Mouse (Mus musculus) hindbrain, embryonic 10.5 days (tissue): Measurements from ENCODE around the gene Ap5b1. TPM values are rescaled to one million over a fixed set of nuclear protein-coding genes. Genes with fewer than 3 reads are reported as not detected.

ENCODE experiments used
- DNase-seq: peaks from one replicate; pipeline ENCODE4 v3.0.0-alpha.2; 2017; ENCODE audit warnings: low spot score
- H3K27ac ChIP-seq: fragments of 300-500 bp; sonication (generic); 2 replicates; pipeline ENCODE4 v1.5.1; 2016; ENCODE audit warnings: mild to moderate bottlenecking, moderate library complexity
- H3K27me3 ChIP-seq: fragments of 300-500 bp; sonication (generic); 2 replicates; pipeline ENCODE4 v1.6.1; 2016; ENCODE audit warnings: mild to moderate bottlenecking; ENCODE audit not compliant: poor library complexity, insufficient read depth, severe bottlenecking
- H3K36me3 ChIP-seq: fragments of 300-500 bp; sonication (generic); 2 replicates; pipeline ENCODE4 v1.6.1; 2016; ENCODE audit warnings: mild to moderate bottlenecking, moderate library complexity
- H3K4me1 ChIP-seq: fragments of 300-500 bp; sonication (generic); replicated peaks from 2 replicates; pipeline ENCODE4 v1.6.1; 2016; ENCODE audit warnings: mild to moderate bottlenecking
- H3K4me3 ChIP-seq: fragments of 300-500 bp; sonication (generic); 2 replicates; pipeline ENCODE4 v1.5.1; 2016; ENCODE audit warnings: mild to moderate bottlenecking, moderate library complexity
- H3K9me3 ChIP-seq: fragments of 300-500 bp; sonication (generic); 2 replicates; pipeline ENCODE4 v1.6.1; 2016; ENCODE audit warnings: mild to moderate bottlenecking, moderate library complexity
- WGBS: fragments of 180-500 bp; shearing (Covaris S2); methylation state at CpG from one replicate; pipeline ENCODE4 v1.1.7; 2016; 5-methylcytosine and 5-hydroxymethylcytosine counted together
- polyA plus RNA-seq: library from polyadenylated mRNA; unstranded; fragments of >200 nt; fragmentation: Nextera tagmentation; extraction: Ambion mirVana; gene quantifications from 2 replicates; pipeline ENCODE4 v1.2.1, GENCODE M21; 2016

The Ap5b1 gene
- 1.6 and 2.6 TPM in 2 replicates for polyA plus RNA-seq

DNA sequence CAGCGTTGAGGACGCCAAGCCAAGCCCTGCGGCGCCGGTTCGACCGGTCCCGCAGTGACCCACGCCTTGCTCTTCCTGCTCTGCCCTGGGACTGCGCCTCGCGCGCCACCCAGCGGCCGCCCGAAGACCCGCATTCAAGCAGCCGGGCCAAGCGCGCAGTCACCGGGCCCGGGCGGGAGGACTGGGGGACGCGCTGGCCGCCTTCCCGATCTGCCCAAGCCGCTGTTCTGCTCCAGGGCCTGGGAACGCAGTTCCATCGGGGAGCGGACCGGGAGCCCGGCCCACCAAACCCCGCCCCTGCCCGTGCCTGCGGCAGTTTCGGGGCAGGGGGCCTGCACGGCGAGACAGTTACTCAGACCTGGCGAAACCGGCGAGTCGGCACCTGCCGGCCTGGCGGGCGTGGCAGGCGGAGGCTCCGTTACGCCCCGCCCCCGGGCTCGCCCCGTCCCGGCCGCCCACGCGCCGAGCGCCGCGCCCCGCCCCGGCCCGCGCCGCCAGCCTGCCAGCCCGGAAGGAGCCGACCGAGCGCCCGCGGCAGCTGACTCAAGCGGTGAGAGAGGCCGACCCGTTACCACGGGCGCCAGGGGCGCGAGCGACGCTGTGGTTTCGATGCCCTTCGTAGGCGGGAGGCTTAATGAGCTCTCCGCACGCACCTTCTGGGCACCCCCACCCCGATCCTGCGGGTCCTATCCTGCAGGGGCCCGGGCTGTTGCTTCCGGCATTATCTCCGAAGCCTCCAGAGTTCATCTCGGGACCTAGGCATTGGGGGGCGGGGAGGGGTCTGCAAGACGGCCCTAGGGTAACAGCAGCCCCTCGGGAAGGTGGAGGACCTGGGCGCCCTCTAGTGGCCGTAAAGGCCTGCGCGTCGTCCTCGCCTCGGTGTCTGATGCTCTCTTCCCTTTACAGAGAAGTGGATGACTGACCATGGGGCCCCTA, at the start of gene Ap5b1:
TSS of gene Ap5b1 (plus strand) at position 492 of the 936 bp plus-strand sequence.
- peaks cover 66% of the 10 kb centered on the region for H3K27me3 ChIP-seq
- peak; percentile 93 for DNase-seq
- H3K4me3 ChIP-seq, result peak within 1 kb of the TSS; percentile 81
- peaks cover 12% of the 10 kb centered on the region; the same call in 1 of the 2 replicates for H3K36me3 ChIP-seq
- H3K4me1 ChIP-seq, result peaks cover 38% of the 10 kb centered on the region
- WGBS, result under 1% methylated on average over 102 of the region's 102 CpGs
- peak within 1 kb of the TSS; percentile 92 for H3K27ac ChIP-seq
- no peaks in the 10 kb centered on the region for H3K9me3 ChIP-seq

DNA sequence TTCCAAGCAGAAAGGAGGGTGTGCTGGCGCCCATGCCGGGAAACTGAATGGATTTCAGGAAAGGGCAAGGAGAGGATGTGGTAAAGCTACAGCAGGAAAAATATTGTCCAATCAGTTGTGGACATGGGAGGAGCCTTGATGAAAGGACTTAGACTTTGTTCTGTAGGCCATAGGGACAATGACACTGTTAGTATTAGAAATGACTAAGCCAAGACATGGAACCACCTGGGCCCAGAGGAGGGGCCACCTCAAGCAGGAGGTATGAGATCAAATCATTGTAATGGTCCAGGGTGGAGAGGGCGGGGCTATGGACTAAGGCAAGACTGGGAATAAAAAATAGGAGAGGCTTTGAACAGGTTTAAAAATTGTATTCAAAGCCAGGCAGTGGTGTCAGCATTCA, 49.1 kb upstream of the Ap5b1 start:
- WGBS, result 87% methylated on average over 3 of the region's 3 CpGs
- DNase-seq, result no peak
- no peaks in the 10 kb centered on the region for H3K9me3 ChIP-seq
- H3K36me3 ChIP-seq, result no peaks in the 10 kb centered on the region
- no peaks in the 10 kb centered on the region for H3K27me3 ChIP-seq
- peaks cover 12% of the 10 kb centered on the region for H3K4me1 ChIP-seq
- H3K27ac ChIP-seq, result no peak overlapping the region
- H3K4me3 ChIP-seq, result no peak overlapping the region

DNA sequence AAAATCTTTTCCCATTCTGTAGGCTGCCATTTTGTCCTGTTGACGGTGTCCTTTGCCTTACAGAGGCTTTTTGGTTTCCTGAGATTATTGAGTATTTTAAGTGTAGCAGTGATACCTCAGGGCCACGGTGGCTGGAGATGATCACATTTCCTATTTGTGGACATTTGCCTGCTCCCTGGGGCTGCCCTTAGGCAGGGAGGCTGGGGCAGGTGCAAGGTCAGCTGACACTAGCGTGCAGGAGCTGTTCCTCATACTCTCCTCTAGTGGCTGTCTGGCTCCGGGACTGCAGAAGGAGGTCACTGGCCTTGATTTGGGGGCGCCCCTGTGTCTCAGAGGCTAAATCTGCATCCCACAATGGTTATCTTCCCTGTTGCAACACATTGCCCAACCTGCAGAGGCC, 42.6 kb upstream of the Ap5b1 start:
- 70% methylated on average over 5 of the region's 5 CpGs for WGBS
- Histone ChIP-seq H3K36me3 (no peaks in the 10 kb centered on the region), H3K4me1 (peaks cover 18% of the 10 kb centered on the region), H3K27me3 (peaks cover 12% of the 10 kb centered on the region; the same call in 1 of the 2 replicates), H3K9me3 (no peaks in the 10 kb centered on the region), H3K4me3 (no peak overlapping the region), H3K27ac (no peak overlapping the region)
- no peak for DNase-seq

DNA sequence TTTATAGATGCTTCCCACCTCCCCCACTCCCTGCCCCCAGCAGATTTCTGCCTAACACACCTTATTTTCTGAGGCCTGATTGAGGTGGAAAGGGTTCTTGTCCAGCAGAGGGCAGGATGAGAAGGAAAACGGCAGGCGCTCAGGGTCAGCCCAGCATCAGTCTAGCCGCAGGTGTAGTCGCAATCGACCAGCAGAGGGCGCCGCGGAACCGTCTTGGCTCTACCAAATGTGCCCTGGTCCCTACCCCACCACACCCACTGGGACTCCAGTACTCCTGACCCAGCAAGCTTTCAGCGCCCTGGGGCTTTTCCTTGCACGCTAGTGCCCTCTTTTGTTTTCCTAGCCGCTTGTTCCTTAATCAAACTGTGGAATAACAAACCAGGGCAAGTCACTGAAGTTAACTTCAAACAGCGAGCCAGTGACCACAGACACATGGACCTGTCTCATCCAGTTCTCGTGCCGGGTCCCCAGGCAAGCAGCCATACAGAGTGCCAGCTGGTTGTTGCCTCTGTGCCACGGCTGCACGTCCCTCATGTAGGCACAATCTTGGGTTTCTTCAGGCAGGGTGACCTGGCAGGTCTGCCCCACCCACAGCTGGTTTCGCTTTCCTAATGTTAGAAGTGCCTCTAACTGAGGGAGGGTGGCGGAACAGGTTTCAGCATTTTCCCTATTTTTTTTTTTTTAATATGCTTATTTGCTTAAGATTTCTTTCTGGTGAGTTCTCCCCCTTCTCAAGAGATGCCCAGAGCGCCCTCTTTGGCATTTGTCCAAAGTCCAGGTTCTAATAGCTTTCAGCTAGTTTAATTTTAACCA, 38.3 kb upstream of the Ap5b1 start:
- Histone ChIP-seq H3K36me3 (no peaks in the 10 kb centered on the region), H3K4me3 (peak overlapping the region; percentile 32), H3K9me3 (no peaks in the 10 kb centered on the region), H3K27me3 (peaks cover 53% of the 10 kb centered on the region), H3K27ac (peak overlapping the region; percentile 47), H3K4me1 (peaks cover 28% of the 10 kb centered on the region)
- peak; percentile 95 for DNase-seq
- WGBS, result 13% methylated on average over 20 of the region's 20 CpGs

DNA sequence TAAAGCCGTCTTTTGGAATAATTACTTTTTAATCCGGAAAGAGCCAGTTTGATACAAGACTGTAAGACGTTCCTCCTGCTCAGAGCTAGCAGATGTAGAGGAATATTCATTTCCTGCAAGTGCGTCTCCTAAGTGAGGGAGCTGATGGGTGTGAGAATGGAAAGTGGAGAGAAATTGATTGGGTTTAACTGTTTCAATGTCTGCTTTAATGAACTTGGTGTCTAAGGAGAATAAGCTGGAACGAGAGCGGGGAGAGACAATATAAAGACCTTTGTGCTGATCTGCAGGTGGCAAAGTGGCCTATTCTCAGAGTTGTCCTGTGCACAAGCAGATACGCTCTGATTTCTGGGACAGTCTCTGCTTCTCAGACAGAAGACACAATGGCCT, 37.7 kb upstream of the Ap5b1 start:
- WGBS, result 33% methylated on average over 7 of the region's 7 CpGs
- no peaks in the 10 kb centered on the region for H3K9me3 ChIP-seq
- H3K4me1 ChIP-seq, result peaks cover 28% of the 10 kb centered on the region
- H3K36me3 ChIP-seq, result no peaks in the 10 kb centered on the region
- peak; percentile 17 for DNase-seq
- H3K27ac ChIP-seq, result no peak overlapping the region
- H3K4me3 ChIP-seq, result no peak overlapping the region
- peaks cover 53% of the 10 kb centered on the region for H3K27me3 ChIP-seq

DNA sequence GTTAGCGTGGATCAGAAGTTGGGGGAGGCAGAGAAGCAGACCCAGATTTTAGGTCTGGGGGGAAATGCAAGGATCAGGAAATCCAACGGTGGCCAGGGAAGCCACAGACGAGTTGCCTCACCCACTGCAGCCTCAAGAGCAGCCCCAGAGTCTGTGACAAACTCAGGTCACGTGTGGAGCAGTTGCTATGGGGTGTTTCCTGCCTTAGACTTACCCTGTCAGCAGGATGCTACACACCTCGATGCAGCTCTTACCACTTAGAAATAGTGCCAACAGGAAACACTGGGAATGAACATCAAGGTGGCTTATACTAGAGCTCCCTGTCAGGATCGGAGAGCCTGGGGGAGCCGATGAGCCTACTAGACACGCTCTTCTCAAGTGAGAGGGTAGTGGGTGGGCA, 35.3 kb upstream of the Ap5b1 start:
- no peak for DNase-seq
- whole genome bisulfite sequencing, result 75% methylated on average over 8 of the region's 8 CpGs
- no peak overlapping the region for H3K4me3 ChIP-seq

DNA sequence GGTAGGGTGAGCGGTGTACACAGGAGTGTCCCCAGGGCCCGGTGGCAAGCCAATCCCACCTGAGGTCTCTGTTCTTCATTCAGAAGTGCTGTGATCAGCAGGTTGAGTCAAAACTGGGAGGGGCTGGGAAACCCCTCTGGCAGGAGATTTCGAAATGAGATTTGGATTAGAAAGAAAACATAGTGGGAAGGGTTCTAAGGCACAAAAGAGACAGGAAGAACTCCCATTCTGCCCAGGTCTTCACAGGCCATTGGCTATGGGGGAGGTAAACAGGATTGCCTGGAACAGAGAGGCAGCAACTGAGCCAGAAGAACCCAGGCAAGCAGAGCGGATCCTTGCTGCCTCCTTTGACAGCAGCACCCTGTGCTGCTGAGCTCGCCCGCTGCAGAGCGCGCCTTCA, 29.0 kb upstream of the Ap5b1 start:
- Histone ChIP-seq H3K4me1 (no peaks in the 10 kb centered on the region), H3K4me3 (no peak overlapping the region), H3K9me3 (no peaks in the 10 kb centered on the region), H3K36me3 (no peaks in the 10 kb centered on the region), H3K27ac (no peak overlapping the region), H3K27me3 (peaks cover 33% of the 10 kb centered on the region; the same call in 1 of the 2 replicates)
- WGBS, result 67% methylated on average over 8 of the region's 8 CpGs
- DNase-seq, result no peak

More for the DNA sequence above, 35.3 kb upstream of the Ap5b1 start:
- Histone ChIP-seq H3K27ac (no peak overlapping the region), H3K4me1 (peaks cover 23% of the 10 kb centered on the region), H3K9me3 (no peaks in the 10 kb centered on the region), H3K27me3 (peaks cover 58% of the 10 kb centered on the region), H3K36me3 (no peaks in the 10 kb centered on the region)

DNA sequence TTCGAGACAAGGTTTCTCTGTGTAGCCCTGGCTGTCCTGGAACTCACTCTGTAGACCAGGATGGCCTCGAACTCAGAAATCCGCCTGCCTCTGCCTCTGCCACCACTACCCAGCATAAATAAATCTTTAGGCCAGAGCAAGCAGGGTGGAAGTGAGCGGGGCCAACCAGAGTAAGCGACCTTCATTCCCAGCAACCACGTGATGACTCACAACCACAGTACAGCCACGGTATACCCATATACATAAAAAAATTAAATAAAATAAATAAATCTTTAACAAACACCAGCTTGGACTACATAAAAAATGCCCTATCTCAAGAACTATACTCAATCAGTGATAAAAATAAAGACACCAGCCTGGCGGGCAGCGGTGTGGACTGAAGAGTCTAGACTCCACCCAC, 24.5 kb upstream of the Ap5b1 start:
- DNase-seq, result no peak
- Histone ChIP-seq H3K4me3 (no peak overlapping the region), H3K9me3 (no peaks in the 10 kb centered on the region), H3K36me3 (no peaks in the 10 kb centered on the region), H3K27me3 (peaks cover 15% of the 10 kb centered on the region; the same call in 1 of the 2 replicates), H3K4me1 (0 out of 2 replicates have a peak, but pooled peaks cover 6% of the 10 kb centered on the region), H3K27ac (no peak overlapping the region)
- 88% methylated on average over 9 of the region's 9 CpGs for WGBS

DNA sequence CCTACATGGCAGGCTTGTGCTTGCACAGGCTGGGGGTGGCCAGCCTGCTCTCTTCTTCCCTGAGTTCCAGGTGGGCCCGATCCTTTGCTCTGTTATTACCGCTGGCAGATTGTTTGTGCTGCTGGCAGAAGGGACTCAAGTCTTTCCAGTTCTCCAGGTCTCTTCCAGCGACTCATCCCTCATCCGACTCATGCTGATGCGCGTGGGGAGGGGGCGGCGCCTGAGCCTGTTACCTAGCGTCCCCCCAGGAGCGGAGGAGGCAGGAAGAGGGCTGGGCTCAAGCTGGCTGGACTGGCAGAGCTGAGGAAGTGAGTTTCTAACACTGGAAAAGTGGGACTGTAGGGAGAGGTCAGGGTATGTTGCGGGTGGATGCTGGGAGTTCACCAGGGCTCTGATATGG, 23.8 kb upstream of the Ap5b1 start:
- no peaks in the 10 kb centered on the region for H3K36me3 ChIP-seq
- WGBS, result 50% methylated on average over 11 of the region's 11 CpGs
- no peak for DNase-seq
- no peak overlapping the region for H3K4me3 ChIP-seq
- peak overlapping the region; percentile 29; the same call in 1 of the 2 replicates for H3K27ac ChIP-seq
- 0 out of 2 replicates have a peak, but pooled peaks cover 6% of the 10 kb centered on the region for H3K4me1 ChIP-seq
- H3K9me3 ChIP-seq, result no peaks in the 10 kb centered on the region
- H3K27me3 ChIP-seq, result peaks cover 11% of the 10 kb centered on the region; the same call in 1 of the 2 replicates

DNA sequence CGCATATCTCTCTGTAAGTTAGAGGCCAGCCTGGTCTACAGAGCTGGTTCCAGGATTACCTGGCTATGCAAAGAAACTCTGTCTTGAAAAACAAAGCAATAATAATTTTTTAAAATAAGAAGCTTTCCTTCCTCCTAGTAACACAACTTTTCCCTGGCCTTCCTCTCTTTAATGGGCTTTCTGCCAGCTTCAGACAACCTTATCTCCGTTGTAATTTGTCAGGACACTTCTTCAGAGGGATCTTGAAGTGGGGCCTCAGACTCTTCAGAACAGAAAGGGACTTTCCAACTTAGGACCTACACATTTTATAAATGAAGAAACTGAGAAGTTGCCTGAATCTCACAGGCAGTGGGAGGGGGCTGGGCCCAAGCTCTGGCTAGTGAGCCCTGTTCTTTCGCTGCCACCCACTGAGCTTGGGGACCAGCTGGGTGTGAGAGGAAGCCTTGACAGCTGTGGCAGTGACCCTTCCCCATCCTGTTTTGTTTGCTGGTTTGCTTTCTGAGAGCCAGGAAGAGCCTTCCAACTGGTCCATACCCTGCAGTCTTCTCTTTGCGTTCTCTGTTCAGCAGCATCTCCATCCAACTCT, 20.3 kb upstream of the Ap5b1 start:
- H3K4me3 ChIP-seq, result no peak overlapping the region
- no peak for DNase-seq
- no peak overlapping the region for H3K27ac ChIP-seq
- H3K9me3 ChIP-seq, result no peaks in the 10 kb centered on the region
- peaks cover 6% of the 10 kb centered on the region; the same call in 1 of the 2 replicates for H3K4me1 ChIP-seq
- no peaks in the 10 kb centered on the region for H3K36me3 ChIP-seq
- H3K27me3 ChIP-seq, result 0 out of 2 replicates have a peak, but pooled peaks cover 14% of the 10 kb centered on the region
- WGBS, result 80% methylated on average over 4 of the region's 4 CpGs

DNA sequence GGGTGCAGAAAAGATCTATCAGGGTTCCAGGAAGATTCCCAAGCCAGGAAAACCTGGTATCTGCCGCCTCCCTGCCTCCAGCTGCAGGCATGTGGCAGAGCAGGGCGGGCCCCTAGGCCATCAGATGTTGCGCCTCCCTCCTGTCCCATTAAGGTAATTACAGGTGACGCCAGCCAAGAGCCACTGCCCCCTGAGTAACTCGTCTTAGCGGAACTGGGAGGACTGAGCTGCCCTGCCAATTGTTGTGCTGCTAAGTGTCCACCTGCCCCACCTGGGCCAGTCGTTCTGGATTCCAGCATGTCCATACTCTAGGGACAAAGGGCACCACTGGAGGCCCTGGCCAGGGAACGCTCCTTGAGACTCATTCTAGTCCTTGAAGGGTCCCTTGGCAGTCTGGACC, 14.0 kb upstream of the Ap5b1 start:
- Histone ChIP-seq H3K36me3 (no peaks in the 10 kb centered on the region), H3K27me3 (peaks cover 73% of the 10 kb centered on the region), H3K4me3 (no peak overlapping the region), H3K9me3 (no peaks in the 10 kb centered on the region), H3K4me1 (peaks cover 6% of the 10 kb centered on the region), H3K27ac (no peak overlapping the region)
- no peak for DNase-seq
- WGBS, result 60% methylated on average over 8 of the region's 8 CpGs

DNA sequence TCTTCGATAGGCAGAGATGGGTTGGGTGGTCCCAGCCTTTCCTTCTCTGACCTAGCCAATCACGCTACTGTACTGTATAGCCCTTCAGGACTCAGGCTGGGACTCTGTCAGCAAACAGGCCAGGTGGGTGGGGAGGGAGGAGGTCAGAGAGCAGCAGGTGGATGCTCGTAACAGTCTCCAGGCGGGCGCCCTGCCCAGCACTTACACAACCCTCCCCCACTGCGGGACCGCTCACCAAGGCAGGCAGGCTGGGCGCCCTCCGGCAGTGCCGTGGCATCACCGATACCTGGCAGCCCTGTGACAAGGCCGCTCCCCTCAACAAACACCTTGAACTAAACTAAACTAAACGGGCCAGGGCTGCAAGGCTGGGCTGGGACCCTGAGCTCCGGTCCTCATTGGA, 13.6 kb upstream of the Ap5b1 start:
- no peak for DNase-seq
- H3K9me3 ChIP-seq, result no peaks in the 10 kb centered on the region
- WGBS, result 74% methylated on average over 14 of the region's 14 CpGs
- no peaks in the 10 kb centered on the region for H3K36me3 ChIP-seq
- peaks cover 10% of the 10 kb centered on the region for H3K4me1 ChIP-seq
- H3K27ac ChIP-seq, result no peak overlapping the region
- no peak overlapping the region for H3K4me3 ChIP-seq
- H3K27me3 ChIP-seq, result peaks cover 77% of the 10 kb centered on the region
